Mouse (Mus musculus) brain, adult 10 weeks (tissue): Measurements from ENCODE around the gene Raet1e. TPM values are rescaled to one million over a fixed set of nuclear protein-coding genes. Genes with fewer than 3 reads are reported as not detected.

Experiments
- polyA plus RNA-seq: library from polyadenylated mRNA; stranded (reverse); fragments of 350-450 nt; fragmentation: Illumina TruSeq; extraction: RNeasy Lipid Tissue Mini Kit (QIAGEN cat#74804); gene quantifications from one replicate; pipeline ENCODE4 v1.2.3, GENCODE M21; 2015; ENCODE audit warnings: low read depth, low replicate concordance

Raet1e gene
- not detected for polyA plus RNA-seq

GRCm38 (mm10) chr10:22158310-22158999 is at the start of gene Raet1e, which contains the start of gene H60b:
Gene Raet1e (plus strand): TSS chr10:22158569.
Gene H60b (plus strand): TSS chr10:22158586.

GRCm38 (mm10) chr10:22149073-22149690 is 9.2 kb upstream of the Raet1e start, which contains the start of gene E030030I06Rik:
Gene E030030I06Rik (minus strand): TSS chr10:22149270.

GRCm38 (mm10) chr10:22360252-22360651 is 201.9 kb downstream of the Raet1e start, which contains the start of gene Raet1d:
Gene Raet1d (plus strand): TSS chr10:22360552.

Other genes starting within 250 kb of the Raet1e start
- gene 4930444G20Rik, start 90.5 kb upstream of the Raet1e start, polyA plus RNA-seq, result not detected
- 0.49 TPM for gene E030030I06Rik, start 9.3 kb upstream of the Raet1e start, polyA plus RNA-seq
- gene H60b, start within 50 bp of the Raet1e start, polyA plus RNA-seq, result 1.8 TPM
- 0.61 TPM for gene Raet1d, start 202.0 kb downstream of the Raet1e start, polyA plus RNA-seq